Mouse (Mus musculus): Measurements from ENCODE around the gene Hoxb6. TPM values are rescaled to one million over a fixed set of nuclear protein-coding genes. Genes with fewer than 3 reads are reported as not detected.

Gene Hoxb6
- total RNA-seq, 4 experiments from 2014 or later, result not detected

- no peak for DNase-seq (ENCODE audit: low spot score)
These were observed 6.2 kb upstream of the Hoxb6 start, which contains the start of gene Hoxb7 for GRCm38 (mm10) chr11:96285771-96286738. Gene Hoxb7, plus strand, starts transcription at chr11:96286623.

- DNase-seq (ENCODE audit: low spot score), result no peak
These were observed 5.4 kb upstream of the Hoxb6 start for GRCm38 (mm10) chr11:96286739-96287385.

DNA sequence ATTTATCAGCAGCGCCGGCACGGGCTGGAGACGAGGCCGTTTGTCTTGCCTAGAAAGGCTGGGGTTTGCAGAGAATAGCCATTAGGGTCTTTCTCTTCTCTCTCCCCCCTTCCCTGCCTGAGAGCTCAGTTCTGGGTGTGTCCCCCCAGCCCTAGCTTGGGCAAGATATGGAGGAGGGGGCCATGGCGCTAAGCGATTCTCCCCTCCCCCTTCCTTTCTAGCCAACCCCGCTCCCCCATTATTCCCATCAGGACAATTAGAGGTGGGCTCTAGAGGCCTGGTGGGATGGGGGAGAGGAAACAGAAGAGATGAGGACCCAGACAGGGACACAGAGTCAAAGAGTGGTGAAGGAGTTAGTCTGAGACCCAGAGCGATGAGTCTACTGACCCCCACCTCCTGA, 4.9 kb upstream of the Hoxb6 start:
- DNase-seq (ENCODE audit: low spot score), result no peak

- no peak for DNase-seq (ENCODE audit: low spot score)
These were observed 3.6 kb upstream of the Hoxb6 start for GRCm38 (mm10) chr11:96288455-96289221.

GRCm38 (mm10) chr11:96289293-96289692, 3.0 kb upstream of the Hoxb6 start:
- no peak for DNase-seq (ENCODE audit: low spot score)

DNA sequence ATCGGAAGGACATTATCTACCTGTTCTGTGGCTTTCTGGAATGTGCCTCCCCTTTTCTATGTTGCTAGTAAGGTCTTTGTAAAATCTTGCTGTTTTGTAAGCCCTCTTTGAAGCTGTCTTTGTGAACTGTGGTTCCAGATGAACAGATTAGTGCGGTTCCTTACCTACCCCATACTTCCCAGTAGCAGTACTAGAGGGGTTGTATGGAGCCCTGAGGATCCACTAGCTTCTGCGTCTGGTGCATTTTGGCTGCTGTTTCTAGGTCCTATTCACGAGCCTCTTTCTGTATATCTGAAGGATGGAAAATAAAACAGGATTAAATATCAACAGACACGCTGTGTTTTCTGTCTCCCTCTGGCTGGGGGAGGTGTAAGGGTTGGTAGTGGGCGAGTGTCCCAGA, 2.4 kb upstream of the Hoxb6 start:
- no peak for DNase-seq (ENCODE audit: low spot score)

GRCm38 (mm10) chr11:96290705-96291355, 1.4 kb upstream of the Hoxb6 start:
- DNase-seq (ENCODE audit: low spot score), result no peak

- DNase-seq (ENCODE audit: low spot score), result no peak
These were observed 457 bp downstream of the Hoxb6 start for GRCm38 (mm10) chr11:96292565-96293301.

DNA sequence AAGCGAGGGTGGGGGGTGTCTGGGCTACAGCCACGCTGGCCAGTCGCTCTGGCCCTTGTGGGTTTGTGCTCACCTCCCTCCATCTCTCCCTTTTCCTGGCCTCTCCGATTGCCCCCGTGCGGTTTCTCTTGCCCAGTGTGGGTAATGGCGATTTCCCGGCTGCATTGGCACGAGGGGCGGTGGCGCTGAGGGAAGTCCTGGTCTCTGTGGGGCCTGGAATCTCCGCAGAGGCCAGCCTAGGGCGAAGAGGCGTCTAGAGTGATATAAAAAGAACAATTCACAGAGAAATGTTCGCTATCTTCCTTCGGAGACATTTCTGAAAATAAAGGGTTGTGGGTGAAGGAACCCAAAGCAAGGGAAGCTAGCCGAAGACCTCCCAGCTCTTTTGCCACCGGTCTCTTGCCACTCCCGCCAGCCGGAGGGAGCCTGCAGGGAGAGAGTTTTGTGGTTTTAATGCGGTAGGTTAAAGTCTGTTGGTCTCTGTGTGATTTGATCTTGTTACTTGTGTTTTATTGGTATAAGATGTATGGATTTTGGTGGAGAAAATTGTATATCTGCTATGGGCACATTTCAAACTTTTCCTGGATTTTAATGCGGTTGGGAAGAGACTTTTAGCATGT, 1.1 kb downstream of the Hoxb6 start:
- no peak for DNase-seq (ENCODE audit: low spot score)

GRCm38 (mm10) chr11:96294245-96295091, 2.2 kb downstream of the Hoxb6 start:
- peak; percentile 59 for DNase-seq (ENCODE audit: low spot score)

GRCm38 (mm10) chr11:96295092-96295835, 3.0 kb downstream of the Hoxb6 start:
- no peak for DNase-seq (ENCODE audit: low spot score)

DNA sequence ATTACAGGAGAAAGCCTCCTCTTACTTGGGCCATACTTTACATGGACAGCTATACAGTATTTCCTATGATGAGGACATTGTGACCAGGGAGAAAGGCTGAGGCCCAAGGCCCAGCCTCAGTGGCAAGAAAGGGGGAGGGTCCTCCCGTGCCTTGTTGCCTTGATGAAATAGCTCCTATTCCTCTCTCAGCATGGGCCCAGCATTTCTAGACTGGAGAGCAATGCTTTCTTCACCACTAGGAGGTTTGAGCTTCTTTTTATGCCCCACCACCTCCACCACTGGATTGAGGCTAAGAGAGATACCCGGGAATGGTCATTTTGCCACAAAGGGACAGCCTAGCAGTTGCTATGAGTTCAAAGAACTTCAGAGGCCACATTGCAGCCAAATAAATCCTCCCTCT, 4.7 kb downstream of the Hoxb6 start:
- no peak for DNase-seq (ENCODE audit: low spot score)

- DNase-seq (ENCODE audit: low spot score), result no peak
These were observed 5.2 kb downstream of the Hoxb6 start for GRCm38 (mm10) chr11:96297428-96297827.

GRCm38 (mm10) chr11:96297968-96298635, 5.8 kb downstream of the Hoxb6 start:
- no peak for DNase-seq (ENCODE audit: low spot score)

GRCm38 (mm10) chr11:96298895-96299667, 6.8 kb downstream of the Hoxb6 start:
- no peak for DNase-seq (ENCODE audit: low spot score)

- DNase-seq (ENCODE audit: low spot score), result no peak
These were observed 7.5 kb downstream of the Hoxb6 start for GRCm38 (mm10) chr11:96299781-96300180.

DNA sequence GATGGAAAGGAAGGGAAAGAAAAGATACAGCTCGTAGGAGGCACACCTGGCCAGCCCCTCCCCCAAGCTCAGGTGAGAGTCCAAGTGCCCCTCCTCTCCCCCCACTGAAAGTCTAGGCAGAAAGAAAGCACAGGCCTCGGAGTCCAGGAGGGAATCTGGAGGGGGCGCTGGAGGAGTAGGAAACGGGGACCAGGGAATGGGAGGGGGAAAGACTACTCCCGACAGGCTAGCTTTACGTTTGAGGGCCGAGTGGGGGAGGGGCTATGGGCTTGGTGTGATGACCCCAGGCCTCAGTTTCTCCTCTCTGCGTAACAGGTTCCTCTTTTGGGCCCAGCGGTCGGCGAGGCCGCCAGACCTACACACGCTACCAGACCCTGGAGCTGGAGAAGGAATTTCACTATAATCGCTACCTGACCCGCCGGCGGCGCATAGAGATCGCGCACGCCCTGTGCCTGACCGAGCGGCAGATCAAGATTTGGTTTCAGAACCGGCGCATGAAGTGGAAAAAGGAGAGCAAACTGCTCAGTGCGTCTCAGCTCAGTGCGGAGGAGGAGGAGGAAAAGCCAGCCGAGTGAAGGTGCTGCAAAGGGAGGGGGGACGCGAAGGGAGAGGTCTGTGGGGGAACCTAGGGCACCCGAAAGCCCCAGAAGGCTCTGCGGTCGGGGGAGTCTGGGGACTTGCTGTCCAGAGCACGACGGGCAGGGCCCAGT, 8.2 kb downstream of the Hoxb6 start:
- no peak for DNase-seq (ENCODE audit: low spot score)

Measured in heart, adult 8-10 months (tissue).